Mouse (Mus musculus) MEL (cell line): ENCODE results near the gene Mdc1. TPM values are rescaled to one million over a fixed set of nuclear protein-coding genes. Genes with fewer than 3 reads are reported as not detected.

Experiments
- DNase-seq: peaks from one replicate; pipeline ENCODE4 v3.0.0; 2011; ENCODE audit warnings: low read depth, low spot score
- H3K27ac ChIP-seq: 2 replicates; pipeline ENCODE4 v1.5.1; 2012; ENCODE audit warnings: low read depth, mild to moderate bottlenecking, control low read depth, low read length, moderate library complexity; ENCODE audit not compliant: control insufficient read depth
- H3K27me3 ChIP-seq, 2 experiments: fragments of 150-350 bp in 1 of 2; sonication (generic) in 1 of 2; 2 replicates each; pipeline ENCODE4 v1.6.1; 2012; ENCODE audit warnings: low read length in 2 of 2, mild to moderate bottlenecking in 2 of 2, improper control_type of control experiment in 1 of 2, moderate library complexity in 1 of 2; ENCODE audit not compliant: insufficient read depth in 2 of 2, control insufficient read depth in 1 of 2
- H3K36me3 ChIP-seq, 2 experiments: 2 replicates each; pipeline ENCODE4 v1.6.1; 2012 to 2014; ENCODE audit warnings: low read length in 2 of 2, improper control_type of control experiment in 1 of 2, inconsistent platforms in 1 of 2, mild to moderate bottlenecking in 1 of 2; ENCODE audit not compliant: insufficient read depth in 2 of 2, control insufficient read depth in 1 of 2
- H3K4me1 ChIP-seq, 2 experiments: fragments of 150-350 bp in 1 of 2; sonication (generic) in 1 of 2; 2 replicates each; pipeline ENCODE4 v1.6.1; 2012; ENCODE audit warnings: low read length in 2 of 2, improper control_type of control experiment in 1 of 2, mild to moderate bottlenecking in 1 of 2; ENCODE audit not compliant: insufficient read depth in 2 of 2, control insufficient read depth in 1 of 2
- H3K4me3 ChIP-seq, 2 experiments: fragments of 150-350 bp in 1 of 2; sonication (generic) in 1 of 2; 2 replicates each; pipeline ENCODE4 v1.5.1; 2012; ENCODE audit warnings: low read depth in 2 of 2, low read length in 2 of 2, mild to moderate bottlenecking in 2 of 2, moderate library complexity in 2 of 2, control low read depth in 1 of 2, improper control_type of control experiment in 1 of 2; ENCODE audit not compliant: control insufficient read depth in 1 of 2, insufficient read depth in 1 of 2
- H3K79me2 ChIP-seq: 2 replicates; pipeline ENCODE4 v1.6.1; 2012; ENCODE audit warnings: mild to moderate bottlenecking, low read length, moderate library complexity; ENCODE audit not compliant: control insufficient read depth, poor library complexity, insufficient read depth
- H3K9ac ChIP-seq: 2 replicates; pipeline ENCODE4 v1.6.1; 2012; ENCODE audit warnings: low read depth, mild to moderate bottlenecking, control low read depth, low read length, moderate library complexity; ENCODE audit not compliant: control insufficient read depth, poor library complexity, severe bottlenecking
- H3K9me3 ChIP-seq: fragments of 150-350 bp; sonication (generic); replicated peaks from 2 replicates; pipeline ENCODE4 v1.6.1; 2012; ENCODE audit warnings: mild to moderate bottlenecking, low read length, improper control_type of control experiment, moderate library complexity; ENCODE audit not compliant: insufficient read depth
- CHD1 ChIP-seq: IDR thresholded peaks from 2 replicates; pipeline ENCODE4 v1.6.1; 2012; ENCODE audit warnings: low read depth, mild to moderate bottlenecking, inconsistent platforms, low read length, improper control_type of control experiment
- CHD2 ChIP-seq: IDR thresholded peaks from 2 replicates; pipeline ENCODE4 v1.6.1; 2011; ENCODE audit warnings: low read length, improper control_type of control experiment
- CTCF ChIP-seq, 3 experiments: IDR thresholded peaks in 2 of 3; conservative IDR thresholded peaks in 1 of 3; 2 replicates each; pipeline ENCODE4 v1.5.1; 2011 to 2012; ENCODE audit warnings: low read length in 3 of 3, low read depth in 2 of 3, mild to moderate bottlenecking in 2 of 3, improper control_type of control experiment in 1 of 3, inconsistent platforms in 1 of 3, mixed read lengths in 1 of 3, moderate library complexity in 1 of 3; ENCODE audit not compliant: control insufficient read depth in 1 of 3, insufficient read depth in 1 of 3, poor library complexity in 1 of 3, severe bottlenecking in 1 of 3
- E2F4 ChIP-seq: IDR thresholded peaks from 2 replicates; pipeline ENCODE4 v1.6.1; 2011; ENCODE audit warnings: low read depth, low read length, improper control_type of control experiment, borderline replicate concordance
- ELF1 ChIP-seq: IDR thresholded peaks from 2 replicates; pipeline ENCODE4 v1.6.1; 2014; ENCODE audit warnings: low read depth, mild to moderate bottlenecking, inconsistent platforms, low read length, improper control_type of control experiment, moderate library complexity
- EP300 ChIP-seq, 2 experiments: IDR thresholded peaks; 2 replicates each; pipeline ENCODE4 v1.6.1; 2011; ENCODE audit warnings: improper control_type of control experiment in 2 of 2, low read length in 2 of 2, low read depth in 1 of 2, mild to moderate bottlenecking in 1 of 2
- ETS1 ChIP-seq: IDR thresholded peaks from 2 replicates; pipeline ENCODE4 v1.6.1; 2012; ENCODE audit warnings: low read depth, mild to moderate bottlenecking, inconsistent platforms, low read length, improper control_type of control experiment, moderate library complexity
- GABPA ChIP-seq: IDR thresholded peaks from 2 replicates; pipeline ENCODE4 v1.6.1; 2012; ENCODE audit warnings: low read depth, mild to moderate bottlenecking, inconsistent platforms, low read length, improper control_type of control experiment, moderate library complexity
- GATA1 ChIP-seq: IDR thresholded peaks from 2 replicates; pipeline ENCODE4 v1.6.1; 2011; ENCODE audit warnings: low read depth, low read length, improper control_type of control experiment
- JUND ChIP-seq: IDR thresholded peaks from 2 replicates; pipeline ENCODE4 v1.6.1; 2011; ENCODE audit warnings: low read depth, mild to moderate bottlenecking, improper control_type of control experiment, low read length
- MAFK ChIP-seq: IDR thresholded peaks from 2 replicates; pipeline ENCODE4 v1.6.1; 2011; ENCODE audit warnings: low read depth, mild to moderate bottlenecking, low read length, improper control_type of control experiment, borderline replicate concordance
- MAX ChIP-seq: IDR thresholded peaks from 2 replicates; pipeline ENCODE4 v1.6.1; 2011; ENCODE audit warnings: low read length, improper control_type of control experiment
- MAZ ChIP-seq: IDR thresholded peaks from 2 replicates; pipeline ENCODE4 v1.6.1; 2012; ENCODE audit warnings: low read depth, mild to moderate bottlenecking, inconsistent platforms, low read length, improper control_type of control experiment
- MEF2A ChIP-seq: IDR thresholded peaks from 2 replicates; pipeline ENCODE4 v1.6.1; 2014; ENCODE audit warnings: low read depth, mild to moderate bottlenecking, inconsistent platforms, low read length, improper control_type of control experiment; ENCODE audit not compliant: poor library complexity, insufficient replicate concordance, severe bottlenecking; ENCODE audit errors: extremely low read depth
- MXI1 ChIP-seq: IDR thresholded peaks from 2 replicates; pipeline ENCODE4 v1.6.1; 2011; ENCODE audit warnings: mild to moderate bottlenecking, low read depth, low read length, improper control_type of control experiment
- MYB ChIP-seq: IDR thresholded peaks from 2 replicates; pipeline ENCODE4 v1.6.1; 2011; ENCODE audit warnings: mild to moderate bottlenecking, low read depth, low read length, improper control_type of control experiment
- NELFE ChIP-seq: IDR thresholded peaks from 2 replicates; pipeline ENCODE4 v1.6.1; 2011; ENCODE audit warnings: low read depth, low read length, improper control_type of control experiment
- POLR2A ChIP-seq, 2 experiments: IDR thresholded peaks; 2 replicates each; pipeline ENCODE4 v1.6.1; 2011 to 2012; ENCODE audit warnings: low read length in 2 of 2, mild to moderate bottlenecking in 2 of 2, control low read depth in 1 of 2, improper control_type of control experiment in 1 of 2, low read depth in 1 of 2, moderate library complexity in 1 of 2; ENCODE audit not compliant: control insufficient read depth in 1 of 2, insufficient read depth in 1 of 2, poor library complexity in 1 of 2
- POLR2AphosphoS2 ChIP-seq: IDR thresholded peaks from 2 replicates; pipeline ENCODE4 v1.6.1; 2011; ENCODE audit warnings: low read length, improper control_type of control experiment
- POLR2AphosphoS5 ChIP-seq: IDR thresholded peaks from 2 replicates; pipeline ENCODE4 v1.6.1; 2012; ENCODE audit warnings: low read depth, borderline replicate concordance, mild to moderate bottlenecking, inconsistent platforms, low read length, moderate library complexity, mixed read lengths
- RAD21 ChIP-seq: IDR thresholded peaks from 2 replicates; pipeline ENCODE4 v1.6.1; 2011; ENCODE audit warnings: mild to moderate bottlenecking, low read depth, low read length, improper control_type of control experiment
- RCOR1 ChIP-seq: IDR thresholded peaks from 2 replicates; pipeline ENCODE4 v1.6.1; 2012; ENCODE audit warnings: low read depth, mild to moderate bottlenecking, inconsistent platforms, low read length, improper control_type of control experiment
- SIN3A ChIP-seq: IDR thresholded peaks from 2 replicates; pipeline ENCODE4 v1.6.1; 2012; ENCODE audit warnings: low read length, improper control_type of control experiment, inconsistent platforms
- SMC3 ChIP-seq: IDR thresholded peaks from 2 replicates; pipeline ENCODE4 v1.6.1; 2011; ENCODE audit warnings: low read depth, low read length, improper control_type of control experiment
- TAL1 ChIP-seq: IDR thresholded peaks from 2 replicates; pipeline ENCODE4 v1.6.1; 2012; ENCODE audit warnings: mild to moderate bottlenecking, inconsistent platforms, low read length, moderate library complexity, mixed read lengths
- TBP ChIP-seq: IDR thresholded peaks from 2 replicates; pipeline ENCODE4 v1.8.0; 2011; ENCODE audit warnings: low read depth, low read length, improper control_type of control experiment
- TCF12 ChIP-seq: IDR thresholded peaks from 2 replicates; pipeline ENCODE4 v1.6.1; 2014; ENCODE audit warnings: low read depth, mild to moderate bottlenecking, inconsistent platforms, low read length, improper control_type of control experiment, moderate library complexity
- UBTF ChIP-seq: IDR thresholded peaks from 2 replicates; pipeline ENCODE4 v1.6.1; 2012; ENCODE audit warnings: low read depth, mild to moderate bottlenecking, inconsistent platforms, low read length, improper control_type of control experiment, moderate library complexity, borderline replicate concordance; ENCODE audit not compliant: insufficient read depth
- USF2 ChIP-seq, 2 experiments: IDR thresholded peaks; 2 replicates each; pipeline ENCODE4 v1.6.1; 2011 to 2012; ENCODE audit warnings: improper control_type of control experiment in 2 of 2, low read length in 2 of 2, borderline replicate concordance in 1 of 2, inconsistent platforms in 1 of 2, low read depth in 1 of 2, mild to moderate bottlenecking in 1 of 2; ENCODE audit not compliant: insufficient read depth in 1 of 2
- ZC3H11A ChIP-seq: IDR thresholded peaks from 2 replicates; pipeline ENCODE4 v1.6.1; 2012; ENCODE audit warnings: low read depth, mild to moderate bottlenecking, inconsistent platforms, low read length, improper control_type of control experiment
- ZKSCAN1 ChIP-seq: IDR thresholded peaks from 2 replicates; pipeline ENCODE4 v1.6.1; 2012; ENCODE audit warnings: low read depth, mild to moderate bottlenecking, inconsistent platforms, low read length, improper control_type of control experiment, moderate library complexity
- ZMIZ1 ChIP-seq: IDR thresholded peaks from 2 replicates; pipeline ENCODE4 v1.6.1; 2012; ENCODE audit warnings: low read depth, mild to moderate bottlenecking, inconsistent platforms, low read length, improper control_type of control experiment, moderate library complexity
- ZNF384 ChIP-seq: IDR thresholded peaks from 2 replicates; pipeline ENCODE4 v1.6.1; 2012; ENCODE audit warnings: low read depth, mild to moderate bottlenecking, inconsistent platforms, low read length, improper control_type of control experiment
- polyA plus RNA-seq, 2 experiments: library from polyadenylated mRNA; stranded (reverse) in 1 of 2; unstranded in 1 of 2; fragments of >175 nt in 1 of 2; fragments of >200 nt in 1 of 2; gene quantifications; 2 replicates each; pipeline versions ENCODE4 v1.2.1 to v1.2.4; 2012; ENCODE audit warnings: low replicate concordance in 2 of 2, low read depth in 1 of 2; ENCODE audit not compliant: insufficient read length in 2 of 2, insufficient read depth in 1 of 2, missing spikeins in 1 of 2
- total RNA-seq: library from RNA; depleted of rRNA; stranded (reverse); fragments of 300-350 nt; gene quantifications from 2 replicates; pipeline ENCODE4 v1.2.3, GENCODE M21; 2012

The Mdc1 gene
- total and polyA plus RNA-seq, 3 experiments = 15.0 to 77.9 (median 46.6) TPM

GRCm38 (mm10) chr17:35824402-35824801, 16.9 kb upstream of the Mdc1 start:
- Histone ChIP-seq H3K36me3 (peaks cover 4 to 13% of the 10 kb centered on the region in 2 experiments; a peak in 3 of 4 replicates), H3K9ac (no peak overlapping the region), H3K27me3 (no peaks in the 10 kb centered on the region), H3K27ac (no peak overlapping the region), H3K4me1 (peaks cover 2 to 20% of the 10 kb centered on the region in 2 experiments; a peak in 2 of 4 replicates), H3K79me2 (peaks cover 11% of the 10 kb centered on the region), H3K9me3 (no peaks in the 10 kb centered on the region), H3K4me3 (no peak overlapping the region)
- TF ChIP-seq RAD21 (peak; percentile 34), CTCF (IDR thresholded peaks at IDR 0.05 in 2 of 3, conservative IDR thresholded peaks at IDR 0.05 in 1 of 3; ENCODE audit: control insufficient read depth in 1 of 3, insufficient read depth in 1 of 3, low read depth in 2 of 3, low read length in 3 of 3, poor library complexity in 1 of 3, severe bottlenecking in 1 of 3) (peak in 2 of 3 experiments; percentile 42 to 53; a peak in 4 of 6 replicates), MYB (no peak), POLR2AphosphoS5 (no peak), RCOR1 (no peak), ELF1 (no peak), NELFE (no peak), MXI1 (no peak), JUND (no peak), MAX (no peak), E2F4 (no peak), TAL1 (no peak), USF2 (IDR thresholded peaks at IDR 0.05; ENCODE audit: borderline replicate concordance in 1 of 2, insufficient read depth in 1 of 2, low read depth in 1 of 2, low read length in 2 of 2) (no peak), EP300 (IDR thresholded peaks at IDR 0.05; ENCODE audit: low read depth in 1 of 2, low read length in 2 of 2) (no peak), GABPA (no peak), ZKSCAN1 (no peak), MAZ (no peak), MAFK (no peak), MEF2A (no peak), SMC3 (peak; percentile 41), POLR2A (IDR thresholded peaks at IDR 0.05; ENCODE audit: control insufficient read depth in 1 of 2, insufficient read depth in 1 of 2, low read depth in 1 of 2, low read length in 2 of 2, poor library complexity in 1 of 2) (no peak), GATA1 (no peak), ZC3H11A (0 out of 2 replicates have a peak, but pooled peaks have one; percentile 18), POLR2AphosphoS2 (no peak), SIN3A (no peak; the same call in 1 of the 2 replicates), CHD2 (no peak), ZMIZ1 (no peak), TCF12 (no peak), ETS1 (no peak), UBTF (no peak), TBP (no peak), ZNF384 (no peak), CHD1 (no peak)
- DNase-seq = no peak
